Mouse (Mus musculus): ENCODE results near the gene Espn.

DNA sequence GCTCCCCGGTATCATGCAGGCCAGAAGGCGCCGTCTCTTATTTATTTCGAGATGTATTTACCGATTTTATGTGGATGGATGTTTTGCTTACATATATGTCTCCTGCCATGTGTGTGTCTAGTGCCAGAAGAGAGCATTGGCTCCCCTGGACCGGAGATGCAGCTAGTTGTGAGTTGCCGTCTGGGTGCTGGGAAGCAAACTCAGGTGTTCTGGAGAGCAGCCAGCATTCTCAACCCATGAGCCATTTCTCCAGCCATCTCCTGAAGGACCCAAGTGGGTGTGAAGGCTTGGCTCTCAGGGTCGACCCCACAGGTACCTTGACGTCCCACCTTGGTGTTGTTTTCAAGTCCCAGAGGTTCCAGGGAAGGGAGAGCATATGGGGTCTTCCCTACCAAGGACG, 30.0 kb upstream of the Espn start:
- no peak for TF ChIP-seq CTCF (IDR thresholded peaks at IDR 0.05; ENCODE audit: control insufficient read depth, insufficient read depth, insufficient replicate concordance, low read depth, low read length)
- no peak for TF ChIP-seq POLR2A (IDR thresholded peaks at IDR 0.05; ENCODE audit: control insufficient read depth, low read depth, low read length)
